Mouse (Mus musculus) embryonic facial prominence, embryonic 13.5 days (tissue): ENCODE measurements around the gene Mup2. TPM values are rescaled to one million over a fixed set of nuclear protein-coding genes. Genes with fewer than 3 reads are reported as not detected.
"Not testable (repeated sequence)": the region's sequence is repeated elsewhere in the genome, so short reads cannot be mapped to it uniquely, and the experiment has no call there.

Experiments
- ATAC-seq: fragments of 200-750 bp; cut with Nextera tagmentation; 2 replicates; pipeline ENCODE4 v1.8.0; 2017; ENCODE audit warnings: low read depth; ENCODE audit not compliant: insufficient number of reproducible peaks, insufficient read depth, low FRiP score, low TSS enrichment
- H3K27ac ChIP-seq: fragments of 300-500 bp; sonication (generic); 2 replicates; pipeline ENCODE4 v1.5.1; 2015; ENCODE audit warnings: moderate library complexity, mild to moderate bottlenecking, inconsistent platforms
- H3K27me3 ChIP-seq: fragments of 300-500 bp; sonication (generic); 2 replicates; pipeline ENCODE4 v1.6.1; 2015; ENCODE audit warnings: mild to moderate bottlenecking, inconsistent platforms
- H3K36me3 ChIP-seq: fragments of 300-500 bp; sonication (generic); 2 replicates; pipeline ENCODE4 v1.6.1; 2015; ENCODE audit warnings: mild to moderate bottlenecking, inconsistent platforms
- H3K4me1 ChIP-seq: fragments of 300-500 bp; sonication (generic); 2 replicates; pipeline ENCODE4 v1.6.1; 2015; ENCODE audit warnings: inconsistent platforms
- H3K4me2 ChIP-seq: fragments of 300-500 bp; sonication (generic); 2 replicates; pipeline ENCODE4 v1.6.1; 2015; ENCODE audit warnings: moderate library complexity, mild to moderate bottlenecking, inconsistent platforms
- H3K4me3 ChIP-seq: fragments of 300-500 bp; sonication (generic); 2 replicates; pipeline ENCODE4 v1.5.1; 2015; ENCODE audit warnings: mild to moderate bottlenecking, inconsistent platforms
- H3K9ac ChIP-seq: fragments of 300-500 bp; sonication (generic); 2 replicates; pipeline ENCODE4 v1.6.1; 2015; ENCODE audit warnings: mild to moderate bottlenecking, inconsistent platforms
- H3K9me3 ChIP-seq: fragments of 300-500 bp; sonication (generic); 2 replicates; pipeline ENCODE4 v1.6.1; 2016; ENCODE audit warnings: inconsistent platforms
- polyA plus RNA-seq: library from polyadenylated mRNA; unstranded; fragments of >200 nt; fragmentation: Nextera tagmentation; extraction: Ambion mirVana; gene quantifications from 2 replicates; pipeline ENCODE4 v1.2.1, GENCODE M21; 2015

The Mup2 gene
- not detected in 2 replicates for polyA plus RNA-seq

GRCm38 (mm10) chr4:60154189-60154588 is at the start of gene Mup2:
Gene Mup2 (minus strand): TSS chr4:60154289.
- not testable (repeated sequence) for H3K27ac ChIP-seq, H3K9ac ChIP-seq, H3K4me2 ChIP-seq, H3K9me3 ChIP-seq, H3K27me3 ChIP-seq, ATAC-seq, H3K4me1 ChIP-seq, H3K36me3 ChIP-seq, H3K4me3 ChIP-seq

Other genes starting within 250 kb of the Mup2 start
- gene Slc46a2, start 239.2 kb downstream of the Mup2 start, polyA plus RNA-seq, result 0.25 TPM in 1 of 2 replicates, not detected in the other
- not detected in 2 replicates for gene Mup4, start 193.6 kb downstream of the Mup2 start, polyA plus RNA-seq
- not detected in 2 replicates for gene Mup6, start 190.0 kb downstream of the Mup2 start, polyA plus RNA-seq
- gene Mup7, start 83.8 kb downstream of the Mup2 start, polyA plus RNA-seq, result not detected in 2 replicates
- not detected in 2 replicates for gene Mup8, start 68.3 kb upstream of the Mup2 start, polyA plus RNA-seq